Mouse (Mus musculus) forebrain, embryonic 10.5 days (tissue): Measurements from ENCODE around the gene Krt71. TPM values are rescaled to one million over a fixed set of nuclear protein-coding genes. Genes with fewer than 3 reads are reported as not detected.
"Not testable (repeated sequence)": the region's sequence is repeated elsewhere in the genome, so short reads cannot be mapped to it uniquely, and the experiment has no call there.

ENCODE experiments used
- DNase-seq: peaks from one replicate; pipeline ENCODE4 v3.0.0-alpha.2; 2017; ENCODE audit warnings: low spot score; ENCODE audit errors: extremely low spot score
- H3K27ac ChIP-seq: fragments of 300-500 bp; sonication (generic); 2 replicates; pipeline ENCODE4 v1.5.1; 2016; ENCODE audit warnings: mild to moderate bottlenecking
- H3K27me3 ChIP-seq: fragments of 300-500 bp; sonication (generic); 2 replicates; pipeline ENCODE4 v1.6.1; 2016; ENCODE audit warnings: mild to moderate bottlenecking; ENCODE audit not compliant: poor library complexity, severe bottlenecking
- H3K36me3 ChIP-seq: fragments of 300-500 bp; sonication (generic); replicated peaks from 2 replicates; pipeline ENCODE4 v1.6.1; 2016; ENCODE audit warnings: mild to moderate bottlenecking, moderate library complexity
- H3K4me1 ChIP-seq: fragments of 300-500 bp; sonication (generic); 2 replicates; pipeline ENCODE4 v1.6.1; 2016
- H3K4me3 ChIP-seq: fragments of 300-500 bp; sonication (generic); 2 replicates; pipeline ENCODE4 v1.5.1; 2016; ENCODE audit warnings: mild to moderate bottlenecking, moderate library complexity
- H3K9me3 ChIP-seq: fragments of 300-500 bp; sonication (generic); 2 replicates; pipeline ENCODE4 v1.6.1; 2016; ENCODE audit warnings: mild to moderate bottlenecking, moderate library complexity
- WGBS: fragments of 180-500 bp; shearing (Covaris S2); methylation state at CpG from one replicate; pipeline ENCODE4 v1.1.7; 2016; 5-methylcytosine and 5-hydroxymethylcytosine counted together
- polyA plus RNA-seq: library from polyadenylated mRNA; unstranded; fragments of >200 nt; fragmentation: Nextera tagmentation; extraction: Ambion mirVana; gene quantifications from 2 replicates; pipeline ENCODE4 v1.2.1, GENCODE M21; 2016

Gene Krt71
- polyA plus RNA-seq, 1 experiment from 2014 or later: not detected

DNA sequence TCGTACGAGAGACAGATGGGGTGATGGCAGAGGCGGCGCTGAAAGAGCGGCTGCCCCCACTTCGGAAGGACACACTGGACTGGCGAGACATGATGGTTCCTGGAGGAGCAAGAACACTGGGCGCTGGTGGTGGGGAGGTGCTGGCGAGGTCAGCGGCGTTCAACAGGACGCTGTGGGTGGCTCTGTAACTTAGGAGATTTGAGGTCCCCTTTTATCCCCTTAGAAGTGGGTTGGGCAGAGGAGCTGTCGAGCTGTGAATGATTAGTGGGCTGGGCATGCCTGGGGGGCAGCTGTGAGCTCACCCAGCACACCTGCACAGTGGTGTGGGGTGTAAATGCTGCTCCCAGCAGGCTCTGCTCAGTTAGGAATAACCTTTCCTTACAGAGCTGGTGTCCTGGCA is 30.2 kb downstream of the Krt71 start, which contains the start of gene Krt5:
Gene Krt5 (minus strand): TSS at position 179 of the 400 bp plus-strand sequence.
- 85% methylated on average over 13 of the region's 13 CpGs for WGBS
- H3K36me3 ChIP-seq: no peaks in the 10 kb centered on the region
- DNase-seq: no peak
- H3K4me3 ChIP-seq: no peak within 1 kb of the TSS
- no peaks in the 10 kb centered on the region for H3K9me3 ChIP-seq
- H3K27ac ChIP-seq: no peak within 1 kb of the TSS
- no peaks in the 10 kb centered on the region for H3K27me3 ChIP-seq
- peaks cover 12% of the 10 kb centered on the region; the same call in 1 of the 2 replicates for H3K4me1 ChIP-seq

DNA sequence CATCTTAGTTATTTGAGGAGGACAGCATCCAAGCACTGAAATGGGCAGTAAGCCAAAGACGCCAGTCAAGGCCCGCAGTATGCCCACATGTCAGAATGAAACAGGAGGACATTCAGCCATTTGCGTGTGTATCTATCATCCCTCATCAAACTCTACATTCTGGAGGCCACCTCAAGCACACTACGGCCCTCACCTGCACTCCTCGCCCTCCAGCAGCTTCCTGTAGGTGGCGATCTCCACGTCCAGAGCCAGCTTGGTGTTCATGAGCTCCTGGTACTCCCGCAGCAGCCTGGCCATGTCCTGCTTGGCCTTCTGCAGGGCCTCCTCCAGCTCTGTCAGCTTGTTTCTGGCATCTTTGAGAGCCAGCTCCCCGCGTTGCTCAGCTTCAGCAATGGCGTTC is 34.2 kb downstream of the Krt71 start:
- no peak for DNase-seq
- H3K9me3 ChIP-seq: no peaks in the 10 kb centered on the region
- H3K27ac ChIP-seq: no peak overlapping the region
- 66% methylated on average over 11 of the region's 11 CpGs for WGBS
- H3K27me3 ChIP-seq: no peaks in the 10 kb centered on the region
- peaks cover 9% of the 10 kb centered on the region; the same call in 1 of the 2 replicates for H3K4me1 ChIP-seq
- no peak overlapping the region for H3K4me3 ChIP-seq
- no peaks in the 10 kb centered on the region for H3K36me3 ChIP-seq

DNA sequence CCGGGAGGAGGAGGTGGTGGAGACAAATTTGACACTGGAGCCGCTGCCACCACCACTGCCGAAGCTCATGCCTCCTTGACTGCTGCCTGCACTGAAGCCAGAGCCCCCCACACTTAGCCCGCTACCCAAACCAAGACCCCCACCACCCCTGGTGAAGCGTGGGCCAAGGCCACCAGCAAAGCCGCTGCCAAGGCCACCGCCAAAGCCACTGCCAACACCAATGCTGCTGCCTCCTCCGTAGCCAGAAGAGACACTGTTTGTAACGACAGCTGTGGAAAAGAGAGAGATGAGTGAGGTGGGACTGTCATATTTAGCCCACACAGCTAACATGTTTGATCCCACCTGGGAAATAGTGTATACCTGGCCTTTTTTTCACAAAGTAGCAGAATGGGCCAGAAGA is 35.5 kb downstream of the Krt71 start:
- no peak for DNase-seq
- Histone ChIP-seq H3K4me1 (peaks cover 6% of the 10 kb centered on the region), H3K9me3 (no peaks in the 10 kb centered on the region), H3K27me3 (no peaks in the 10 kb centered on the region), H3K27ac (no peak overlapping the region), H3K4me3 (no peak overlapping the region), H3K36me3 (no peaks in the 10 kb centered on the region)
- WGBS: 89% methylated on average over 9 of the region's 9 CpGs

DNA sequence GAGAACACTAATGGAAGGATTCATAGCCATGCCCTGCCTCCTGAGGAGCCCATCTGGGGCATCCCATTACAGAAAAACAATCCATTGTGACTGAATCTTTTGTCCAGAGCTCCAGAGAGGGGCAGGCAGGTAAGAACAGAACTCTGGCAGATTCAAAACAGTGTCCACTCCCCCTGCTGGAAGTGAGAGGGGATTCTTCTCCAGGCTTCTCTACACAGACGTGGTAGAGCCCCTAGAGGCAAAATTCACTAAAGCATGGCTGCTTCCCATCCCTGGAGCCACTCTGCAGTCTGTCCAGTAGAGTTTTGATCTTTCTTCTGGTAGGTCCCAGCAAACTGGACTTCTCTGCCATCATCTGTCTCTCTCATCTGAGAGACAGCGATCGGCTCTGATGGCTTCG is 38.8 kb downstream of the Krt71 start:
- WGBS: 66% methylated on average over 4 of the region's 4 CpGs
- H3K36me3 ChIP-seq: no peaks in the 10 kb centered on the region
- H3K4me3 ChIP-seq: no peak overlapping the region
- H3K27me3 ChIP-seq: no peaks in the 10 kb centered on the region
- no peaks in the 10 kb centered on the region for H3K9me3 ChIP-seq
- H3K4me1 ChIP-seq: peaks cover 19% of the 10 kb centered on the region
- DNase-seq: no peak
- no peak overlapping the region for H3K27ac ChIP-seq

DNA sequence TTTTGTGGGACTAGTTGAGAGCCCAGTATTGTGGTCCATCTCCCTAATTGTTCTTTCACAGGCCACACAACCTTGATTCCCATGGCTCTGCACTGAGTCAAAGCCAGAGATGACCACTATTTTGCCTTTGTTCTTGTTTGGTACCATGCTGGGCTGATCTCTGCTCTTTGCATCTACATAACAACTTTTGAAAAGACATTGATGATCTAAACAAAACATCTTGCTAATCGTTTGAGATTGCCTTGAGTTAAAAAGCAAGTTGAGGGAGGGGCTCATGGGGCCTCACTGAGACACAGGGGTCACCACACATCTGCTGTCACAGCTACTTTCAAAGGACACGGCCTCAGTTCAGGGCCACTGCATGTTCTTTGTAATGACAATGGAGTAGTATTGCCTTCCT is 40.5 kb downstream of the Krt71 start:
- 30% methylated on average over 2 of the region's 2 CpGs for WGBS
- Histone ChIP-seq H3K4me3 (no peak overlapping the region), H3K36me3 (no peaks in the 10 kb centered on the region), H3K27ac (no peak overlapping the region), H3K4me1 (peaks cover 19% of the 10 kb centered on the region), H3K27me3 (no peaks in the 10 kb centered on the region), H3K9me3 (no peaks in the 10 kb centered on the region)
- no peak for DNase-seq

DNA sequence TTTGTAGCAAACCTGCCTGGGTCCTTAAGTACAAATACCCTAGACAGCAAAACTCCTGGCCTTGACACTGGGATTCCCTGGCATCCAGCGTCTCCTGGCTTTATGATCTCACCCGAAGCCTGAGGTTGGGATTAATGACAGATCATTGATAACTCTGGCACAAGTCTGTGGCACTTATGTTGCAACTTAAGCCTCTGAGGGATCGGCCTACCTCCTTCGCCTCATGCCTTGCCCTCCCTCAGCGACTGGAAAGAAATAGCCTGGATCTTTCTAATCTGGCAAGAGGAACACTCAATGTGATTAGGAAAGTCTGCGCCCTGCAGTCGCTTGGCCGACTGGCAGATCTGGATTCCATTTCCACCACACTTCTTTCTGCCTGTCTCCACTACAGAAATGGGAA is 43.0 kb downstream of the Krt71 start:
- Histone ChIP-seq H3K36me3 (no peaks in the 10 kb centered on the region), H3K4me3 (no peak overlapping the region), H3K4me1 (peaks cover 19% of the 10 kb centered on the region), H3K27me3 (no peaks in the 10 kb centered on the region), H3K27ac (no peak overlapping the region), H3K9me3 (no peaks in the 10 kb centered on the region)
- no peak for DNase-seq
- WGBS: 80% methylated on average over 8 of the region's 8 CpGs

DNA sequence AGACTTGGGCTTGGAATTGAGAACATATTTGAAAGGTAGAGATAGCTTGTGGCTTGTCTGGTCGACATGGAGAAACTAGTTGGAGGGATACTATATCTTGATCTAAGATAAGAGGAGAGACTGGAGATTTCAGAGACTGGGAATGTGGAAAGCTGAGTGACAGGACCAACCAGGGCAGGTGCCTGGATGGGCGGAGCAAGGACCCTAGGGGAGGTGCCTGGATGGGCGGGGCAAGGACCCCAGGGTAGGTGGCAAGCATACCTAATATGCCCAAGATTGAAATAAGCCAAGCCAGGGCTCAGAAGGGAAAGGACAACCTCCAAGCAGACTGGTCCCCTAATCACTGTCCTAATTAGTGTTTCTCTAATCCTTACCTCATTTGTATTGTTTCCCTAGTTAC is 43.7 kb downstream of the Krt71 start:
- Histone ChIP-seq H3K36me3 (no peaks in the 10 kb centered on the region), H3K4me1 (peaks cover 19% of the 10 kb centered on the region), H3K9me3 (no peaks in the 10 kb centered on the region), H3K4me3 (no peak overlapping the region), H3K27ac (no peak overlapping the region), H3K27me3 (no peaks in the 10 kb centered on the region)
- DNase-seq: no peak
- 72% methylated on average over 3 of the region's 3 CpGs for WGBS

DNA sequence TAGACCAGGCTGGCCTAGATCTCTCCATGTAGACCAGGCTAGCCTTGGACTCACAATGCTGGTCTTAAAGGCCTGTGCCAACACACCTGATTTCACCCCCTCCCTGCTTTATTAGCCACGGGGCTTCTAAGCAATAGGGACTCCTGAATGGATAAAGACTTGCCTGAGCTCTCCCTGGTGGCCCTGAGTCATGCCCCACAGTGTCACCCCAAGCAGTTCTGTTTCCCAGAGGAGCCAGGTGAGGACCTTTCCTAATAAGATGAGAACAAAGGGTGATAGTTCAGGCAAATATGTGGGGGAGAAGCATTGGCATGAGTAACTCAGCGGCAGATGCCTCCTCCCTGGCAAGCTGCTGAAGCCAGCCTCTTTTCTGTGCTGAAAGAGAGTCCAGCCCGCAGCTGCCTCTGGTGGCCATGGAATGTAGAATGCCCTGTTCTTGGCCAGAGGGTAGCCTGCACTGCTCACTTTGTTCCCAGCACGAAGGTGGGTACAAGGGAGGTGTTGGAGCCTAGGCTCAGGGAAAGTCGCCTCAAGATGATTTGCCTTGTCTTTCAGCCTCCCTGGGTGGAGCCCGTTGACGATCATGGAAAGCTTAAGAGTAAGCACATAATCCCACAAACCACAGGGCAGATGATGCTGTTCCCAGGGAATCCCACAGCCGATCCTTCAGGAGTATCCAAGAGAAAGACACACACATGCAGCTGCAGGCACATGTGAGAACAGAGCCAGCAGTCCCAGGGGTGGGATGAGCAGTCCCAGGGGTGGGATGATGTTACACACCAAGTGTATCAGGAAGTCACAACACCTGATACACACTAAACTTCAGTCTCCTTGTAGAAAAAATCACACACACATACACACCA is 45.4 kb downstream of the Krt71 start:
- 81% methylated on average over 8 of the region's 8 CpGs for WGBS
- Histone ChIP-seq H3K9me3 (no peaks in the 10 kb centered on the region), H3K4me3 (no peak overlapping the region), H3K27ac (no peak overlapping the region), H3K4me1 (peaks cover 14% of the 10 kb centered on the region), H3K27me3 (no peaks in the 10 kb centered on the region), H3K36me3 (no peaks in the 10 kb centered on the region)
- no peak for DNase-seq

DNA sequence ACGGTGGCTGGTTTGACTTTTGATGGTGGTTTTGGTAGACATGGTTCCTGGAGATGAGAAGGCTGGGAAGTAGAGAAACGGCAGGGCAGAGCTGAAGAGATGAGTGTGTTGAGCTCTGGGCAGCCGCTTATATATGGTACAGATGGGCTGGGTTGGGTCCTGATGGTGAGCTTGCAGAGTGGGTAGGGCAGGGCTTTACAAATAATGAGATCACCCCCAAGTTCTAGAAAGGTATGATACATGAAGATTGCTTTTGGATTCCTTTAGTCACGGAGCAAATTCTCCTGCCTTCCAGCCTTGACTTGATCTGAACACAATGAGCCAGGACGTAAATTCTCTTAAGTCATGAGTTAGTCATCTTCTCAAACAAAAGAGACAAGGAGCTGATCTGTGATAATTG is 48.7 kb downstream of the Krt71 start, which contains the start of gene Krt6a:
Gene Krt6a (minus strand): TSS at position 101 of the 400 bp plus-strand sequence.
- H3K9me3 ChIP-seq: no peaks in the 10 kb centered on the region
- H3K4me3 ChIP-seq: no peak within 1 kb of the TSS
- H3K36me3 ChIP-seq: no peaks in the 10 kb centered on the region
- no peak within 1 kb of the TSS for H3K27ac ChIP-seq
- WGBS: 90% methylated on average over 5 of the region's 5 CpGs
- no peak for DNase-seq
- H3K27me3 ChIP-seq: no peaks in the 10 kb centered on the region
- H3K4me1 ChIP-seq: peaks cover 1% of the 10 kb centered on the region

DNA sequence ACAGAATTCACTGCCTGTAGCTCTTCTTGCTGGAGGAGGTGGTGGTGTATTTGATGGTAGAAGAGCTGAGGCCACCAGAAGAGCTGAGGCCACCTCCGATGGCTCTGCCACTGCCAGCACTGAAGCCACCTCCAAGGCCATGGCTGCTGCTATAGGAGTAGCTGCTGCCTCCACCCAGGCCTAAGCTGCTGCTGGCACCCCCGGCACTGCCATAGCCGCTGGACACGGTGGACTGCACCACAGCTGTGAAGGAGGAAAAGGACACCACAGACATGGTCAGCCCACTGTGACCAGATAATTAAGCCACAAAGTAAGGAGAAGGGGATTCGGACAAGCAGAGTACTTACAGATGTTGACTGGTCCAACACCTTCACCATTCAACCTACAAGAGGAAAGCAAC is 52.4 kb downstream of the Krt71 start:
- WGBS: 90% methylated on average over 5 of the region's 5 CpGs

DNA sequence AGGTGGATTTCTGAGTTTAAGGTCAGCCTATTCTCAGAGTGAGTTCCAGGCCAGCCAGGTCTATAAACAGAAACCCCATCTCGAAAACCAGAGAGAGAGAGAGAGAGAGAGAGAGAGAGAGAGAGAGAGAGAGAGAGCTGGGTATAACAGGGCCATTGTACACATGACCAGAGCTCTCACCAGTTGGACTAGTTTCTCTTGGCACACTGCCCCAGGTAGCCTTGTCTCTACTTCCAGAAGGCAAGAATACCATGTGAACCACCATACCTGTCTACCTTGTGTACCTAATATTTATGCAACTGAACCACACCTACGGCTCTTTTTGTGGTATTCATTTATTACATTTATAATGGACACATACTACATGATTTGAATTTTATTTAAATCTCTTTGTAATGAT is 54.7 kb downstream of the Krt71 start:
- H3K9me3 ChIP-seq: no peaks in the 10 kb centered on the region
- no peak for DNase-seq
- 89% methylated on average over 2 of the region's 2 CpGs for WGBS

More for the DNA sequence above, 52.4 kb downstream of the Krt71 start:
- not testable (repeated sequence) for H3K9me3 ChIP-seq, H3K4me3 ChIP-seq, H3K36me3 ChIP-seq, H3K27ac ChIP-seq, DNase-seq, H3K4me1 ChIP-seq, H3K27me3 ChIP-seq

More for the DNA sequence above, 54.7 kb downstream of the Krt71 start:
- no peak overlapping the region for H3K4me3 ChIP-seq
- no peak overlapping the region for H3K27ac ChIP-seq
- H3K36me3 ChIP-seq: no peaks in the 10 kb centered on the region
- no peaks in the 10 kb centered on the region for H3K27me3 ChIP-seq
- H3K4me1 ChIP-seq: no peaks in the 10 kb centered on the region
